Mouse (Mus musculus) embryonic fibroblast, embryonic 13.5 days (primary cell): Measurements from ENCODE around the gene Selenop. TPM values are rescaled to one million over a fixed set of nuclear protein-coding genes. Genes with fewer than 3 reads are reported as not detected.
"Not testable (repeated sequence)": the region's sequence is repeated elsewhere in the genome, so short reads cannot be mapped to it uniquely, and the experiment has no call there.

Source experiments
- H3K27ac ChIP-seq: 2 replicates; pipeline ENCODE4 v1.5.1; 2012; ENCODE audit warnings: low read length, control low read depth, inconsistent platforms; ENCODE audit not compliant: insufficient read depth
- H3K4me1 ChIP-seq: 2 replicates; pipeline ENCODE4 v1.6.1; 2011; ENCODE audit warnings: low read length; ENCODE audit not compliant: control insufficient read depth, insufficient read depth
- H3K4me3 ChIP-seq: 2 replicates; pipeline ENCODE4 v1.5.1; 2011; ENCODE audit warnings: mild to moderate bottlenecking, control low read depth, low read length; ENCODE audit not compliant: insufficient read depth
- CTCF ChIP-seq: IDR thresholded peaks from 2 replicates; pipeline ENCODE4 v1.5.1; 2011; ENCODE audit warnings: mild to moderate bottlenecking, control low read depth, low read length, moderate library complexity, borderline replicate concordance; ENCODE audit not compliant: insufficient read depth
- POLR2A ChIP-seq: IDR thresholded peaks from 2 replicates; pipeline ENCODE4 v1.6.1; 2011; ENCODE audit warnings: low read depth, mild to moderate bottlenecking, control low read depth, low read length, moderate library complexity
- polyA plus RNA-seq: library from polyadenylated mRNA; stranded (reverse); fragments of >200 nt; gene quantifications from 2 replicates; pipeline ENCODE4 v1.2.4, GENCODE M21; 2011; ENCODE audit warnings: low read depth; ENCODE audit not compliant: missing spikeins, insufficient read length

The Selenop gene
- polyA plus RNA-seq = 17.0 and 38.9 TPM in 2 replicates

- no peak within 1 kb of the TSS for H3K4me3 ChIP-seq
- peaks cover 3% of the 10 kb centered on the region; the same call in 1 of the 2 replicates for H3K4me1 ChIP-seq
- TF ChIP-seq CTCF = no peak
- TF ChIP-seq POLR2A = no peak
- no peak within 1 kb of the TSS for H3K27ac ChIP-seq
These were observed at the start of gene Selenop for GRCm38 (mm10) chr15:3268247-3268646. Gene Selenop (plus strand): TSS chr15:3268547.

GRCm38 (mm10) chr15:3218668-3219067 lies 49.7 kb upstream of the Selenop start:
- H3K4me3 ChIP-seq, H3K27ac ChIP-seq, H3K4me1 ChIP-seq: not testable (repeated sequence)

GRCm38 (mm10) chr15:3222803-3223437 lies 45.4 kb upstream of the Selenop start:
- no peaks in the 10 kb centered on the region for H3K4me1 ChIP-seq
- H3K27ac ChIP-seq = no peak overlapping the region
- TF ChIP-seq POLR2A (no peak), CTCF (no peak)
- no peak overlapping the region for H3K4me3 ChIP-seq

GRCm38 (mm10) chr15:3226573-3226972 lies 41.8 kb upstream of the Selenop start:
- no peak for TF ChIP-seq POLR2A
- Histone ChIP-seq H3K4me1 (no peaks in the 10 kb centered on the region), H3K27ac (no peak overlapping the region), H3K4me3 (no peak overlapping the region)

DNA sequence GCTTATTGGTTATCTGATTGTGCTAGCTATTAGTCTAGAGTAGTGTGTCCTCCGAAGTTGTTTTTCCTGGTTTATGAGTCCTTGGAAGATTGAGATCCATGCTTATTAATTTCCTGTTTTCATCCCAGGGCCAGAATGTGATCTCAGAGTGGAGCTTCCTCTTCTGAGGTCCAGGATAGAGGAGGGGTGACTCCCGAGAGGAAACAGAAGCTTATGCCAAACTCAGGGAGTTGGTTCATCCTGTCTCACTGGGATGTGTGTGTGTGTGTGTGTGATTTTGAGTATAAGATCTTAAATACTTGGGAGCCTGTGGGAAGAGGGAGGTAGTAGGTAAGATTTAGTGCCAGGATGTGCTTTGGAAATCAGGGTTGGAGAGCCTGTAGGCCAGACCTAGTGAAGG lies 40.2 kb upstream of the Selenop start:
- TF ChIP-seq POLR2A = no peak
- no peak for TF ChIP-seq CTCF
- no peaks in the 10 kb centered on the region for H3K4me1 ChIP-seq
- no peak overlapping the region for H3K27ac ChIP-seq
- H3K4me3 ChIP-seq = no peak overlapping the region

DNA sequence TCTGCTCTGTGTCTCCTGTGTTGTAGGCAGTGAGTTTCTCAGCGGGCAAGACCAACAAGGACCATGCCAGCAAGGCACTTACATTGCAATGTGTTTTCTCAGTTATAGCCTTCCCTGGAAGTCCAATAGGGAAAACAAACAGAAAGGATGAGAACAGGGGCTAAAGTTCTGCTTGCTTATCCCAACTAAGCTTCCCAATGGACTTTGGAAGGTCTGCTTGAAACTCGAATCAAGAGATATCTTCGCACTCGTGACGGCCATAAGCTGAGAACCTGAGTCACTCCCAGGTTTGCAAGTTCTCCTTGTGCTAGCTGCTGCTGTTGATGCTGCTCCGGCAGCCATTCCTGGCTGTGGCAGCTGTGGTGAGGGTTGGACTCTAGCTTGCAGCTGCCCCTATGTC lies 39.4 kb upstream of the Selenop start:
- no peak overlapping the region for H3K4me3 ChIP-seq
- H3K4me1 ChIP-seq = no peaks in the 10 kb centered on the region
- TF ChIP-seq CTCF (no peak), POLR2A (no peak)
- no peak overlapping the region for H3K27ac ChIP-seq

DNA sequence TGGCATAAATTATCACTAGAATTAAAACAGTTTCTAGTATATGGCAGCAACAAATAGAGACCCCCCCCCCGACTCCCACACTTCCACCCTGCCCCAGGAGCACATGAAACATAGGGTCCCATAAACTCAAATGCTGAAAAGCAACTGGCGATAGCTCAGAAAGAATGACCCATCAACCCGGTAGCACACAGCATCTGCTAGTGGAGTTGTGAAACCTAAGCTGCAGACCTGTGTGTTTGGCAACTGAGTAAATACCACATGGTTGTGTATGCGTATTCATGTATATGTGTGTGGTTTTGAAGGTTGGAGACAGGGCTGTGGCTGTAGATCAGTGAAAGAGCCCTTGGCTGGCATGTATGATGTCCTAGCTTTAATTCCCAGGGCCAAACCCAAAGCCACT lies 37.3 kb upstream of the Selenop start:
- no peak for TF ChIP-seq POLR2A
- no peak for TF ChIP-seq CTCF
- no peak overlapping the region for H3K4me3 ChIP-seq
- no peaks in the 10 kb centered on the region for H3K4me1 ChIP-seq

GRCm38 (mm10) chr15:3232168-3232835 lies 36.0 kb upstream of the Selenop start:
- Histone ChIP-seq H3K4me1 (no peaks in the 10 kb centered on the region), H3K4me3 (no peak overlapping the region)
- TF ChIP-seq POLR2A (no peak), CTCF (no peak)

More for the DNA sequence above, 37.3 kb upstream of the Selenop start:
- H3K27ac ChIP-seq = no peak overlapping the region

GRCm38 (mm10) chr15:3233837-3234551 lies 34.4 kb upstream of the Selenop start:
- H3K27ac ChIP-seq = no peak overlapping the region
- no peak overlapping the region for H3K4me3 ChIP-seq
- no peak for TF ChIP-seq CTCF
- no peaks in the 10 kb centered on the region for H3K4me1 ChIP-seq

More at GRCm38 (mm10) chr15:3232168-3232835, 36.0 kb upstream of the Selenop start:
- no peak overlapping the region for H3K27ac ChIP-seq

DNA sequence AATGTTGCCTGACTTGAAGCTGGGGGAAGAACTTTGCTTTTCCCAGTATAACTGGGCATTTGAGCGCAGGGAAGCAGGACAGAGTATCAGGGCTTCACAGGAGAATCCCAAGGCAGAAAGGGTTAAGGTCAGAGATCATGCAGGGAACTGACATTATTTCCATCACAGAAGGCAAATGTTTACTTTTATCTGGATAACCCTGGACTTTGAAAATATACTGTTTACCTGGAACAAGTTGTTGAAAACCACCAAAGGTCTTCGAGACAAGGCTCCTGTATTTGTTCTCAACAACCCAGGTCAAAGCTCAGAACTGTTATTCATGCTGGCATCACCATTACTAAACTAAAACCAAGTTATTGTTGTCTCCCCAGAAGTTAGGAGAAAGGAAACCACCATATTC lies 32.0 kb upstream of the Selenop start:
- H3K27ac ChIP-seq = no peak overlapping the region
- H3K4me1 ChIP-seq = no peaks in the 10 kb centered on the region
- TF ChIP-seq POLR2A = no peak
- TF ChIP-seq CTCF = no peak
- no peak overlapping the region for H3K4me3 ChIP-seq

GRCm38 (mm10) chr15:3237963-3238362 lies 30.4 kb upstream of the Selenop start:
- no peak overlapping the region for H3K27ac ChIP-seq
- no peak overlapping the region for H3K4me3 ChIP-seq
- no peak for TF ChIP-seq CTCF
- TF ChIP-seq POLR2A = no peak
- no peaks in the 10 kb centered on the region for H3K4me1 ChIP-seq

DNA sequence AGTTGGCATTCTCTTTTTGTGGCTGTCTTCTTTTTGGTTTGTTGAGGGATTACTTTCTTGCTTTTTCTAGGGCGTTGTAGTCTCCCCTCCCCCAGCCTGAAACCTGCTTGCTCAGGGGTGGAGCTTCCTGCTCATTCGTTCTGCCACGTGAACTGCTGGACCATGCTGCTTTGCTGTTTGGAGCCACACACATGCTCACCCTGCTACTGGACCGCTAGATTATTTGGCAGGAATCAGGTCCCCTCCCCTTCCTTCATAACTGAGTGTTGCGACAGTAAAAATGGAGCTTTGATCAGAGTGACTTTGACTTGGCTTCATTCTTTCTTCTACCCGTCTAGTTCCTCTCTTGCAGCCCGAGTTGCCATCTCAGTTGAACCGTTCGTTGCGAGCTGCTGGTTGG lies 23.3 kb upstream of the Selenop start:
- H3K4me3 ChIP-seq, H3K4me1 ChIP-seq, H3K27ac ChIP-seq: not testable (repeated sequence)
